Mouse (Mus musculus) myocyte (in vitro differentiated cells): ENCODE results near the gene Bend4.

Source experiments
- CEBPB ChIP-seq: IDR thresholded peaks from 2 replicates; pipeline ENCODE4 v1.6.1; 2011; ENCODE audit warnings: mild to moderate bottlenecking, moderate library complexity; ENCODE audit not compliant: poor library complexity, insufficient read depth, severe bottlenecking
- MAX ChIP-seq: IDR thresholded peaks from one replicate; pipeline ENCODE4 v1.6.1; 2011; ENCODE audit warnings: low read depth, mild to moderate bottlenecking, control low read depth
- MYOG ChIP-seq, 3 experiments: IDR thresholded peaks; one replicate each; pipeline ENCODE4 v1.6.1; 2011; ENCODE audit warnings: control low read depth in 2 of 3, low read depth in 2 of 3, mild to moderate bottlenecking in 2 of 3; ENCODE audit not compliant: insufficient read length in 2 of 3, control insufficient read depth in 1 of 3, insufficient read depth in 1 of 3
- POLR2A ChIP-seq: IDR thresholded peaks from one replicate; pipeline ENCODE4 v1.6.1; 2011; ENCODE audit warnings: low read depth, mild to moderate bottlenecking, control low read depth, moderate library complexity; ENCODE audit not compliant: insufficient read length

- TF ChIP-seq MYOG (IDR thresholded peaks at IDR 0.05; ENCODE audit: control insufficient read depth in 1 of 3, insufficient read depth in 1 of 3, insufficient read length in 2 of 3, low read depth in 2 of 3) (no peak), MAX (no peak), CEBPB (no peak), POLR2A (no peak)
Observed at GRCm38 (mm10) chr5:67466866-67467530, 38.9 kb upstream of the Bend4 start.
